Mouse (Mus musculus): ENCODE measurements around the gene Hoxd9.

The Hoxd9 gene

GRCm38 (mm10) chr2:74721882-74722281, 24.4 kb downstream of the Hoxd9 start:
- Histone ChIP-seq H3K27me3 (ENCODE audit: control insufficient read depth, insufficient read depth, low read length, poor library complexity, severe bottlenecking) (no peaks in the 10 kb centered on the region), H3K36me3 (ENCODE audit: control insufficient read depth, insufficient read depth, low read length, poor library complexity, severe bottlenecking) (no peaks in the 10 kb centered on the region)
- DNase-seq (ENCODE audit: low read depth, low spot score) = no peak

- Histone ChIP-seq H3K36me3 (ENCODE audit: control insufficient read depth, insufficient read depth, low read length, poor library complexity, severe bottlenecking) (no peaks in the 10 kb centered on the region), H3K27me3 (ENCODE audit: control insufficient read depth, insufficient read depth, low read length, poor library complexity, severe bottlenecking) (0 out of 2 replicates have a peak, but pooled peaks cover 3% of the 10 kb centered on the region)
- no peak for DNase-seq (ENCODE audit: low read depth, low spot score)
Observed at GRCm38 (mm10) chr2:74722949-74723348, 25.4 kb downstream of the Hoxd9 start.

- no peak for DNase-seq (ENCODE audit: low read depth, low spot score)
- Histone ChIP-seq H3K27me3 (ENCODE audit: control insufficient read depth, insufficient read depth, low read length, poor library complexity, severe bottlenecking) (0 out of 2 replicates have a peak, but pooled peaks cover 3% of the 10 kb centered on the region), H3K36me3 (ENCODE audit: control insufficient read depth, insufficient read depth, low read length, poor library complexity, severe bottlenecking) (no peaks in the 10 kb centered on the region)
Observed at GRCm38 (mm10) chr2:74724244-74725015, 26.9 kb downstream of the Hoxd9 start.

- H3K27me3 ChIP-seq (ENCODE audit: control insufficient read depth, insufficient read depth, low read length, poor library complexity, severe bottlenecking) = 0 out of 2 replicates have a peak, but pooled peaks cover 3% of the 10 kb centered on the region
- no peaks in the 10 kb centered on the region for H3K36me3 ChIP-seq (ENCODE audit: control insufficient read depth, insufficient read depth, low read length, poor library complexity, severe bottlenecking)
- no peak for DNase-seq (ENCODE audit: low read depth, low spot score)
Observed at GRCm38 (mm10) chr2:74725171-74725570, 27.6 kb downstream of the Hoxd9 start.

GRCm38 (mm10) chr2:74726551-74726950, 29.0 kb downstream of the Hoxd9 start, which contains the start of gene Gm28230:
Gene Gm28230 (plus strand): TSS chr2:74726728.
- DNase-seq (ENCODE audit: low read depth, low spot score) = no peak
- Histone ChIP-seq H3K27me3 (ENCODE audit: control insufficient read depth, insufficient read depth, low read length, poor library complexity, severe bottlenecking) (0 out of 2 replicates have a peak, but pooled peaks cover 5% of the 10 kb centered on the region), H3K36me3 (ENCODE audit: control insufficient read depth, insufficient read depth, low read length, poor library complexity, severe bottlenecking) (no peaks in the 10 kb centered on the region)

- Histone ChIP-seq H3K27me3 (ENCODE audit: control insufficient read depth, insufficient read depth, low read length, poor library complexity, severe bottlenecking) (0 out of 2 replicates have a peak, but pooled peaks cover 5% of the 10 kb centered on the region), H3K36me3 (ENCODE audit: control insufficient read depth, insufficient read depth, low read length, poor library complexity, severe bottlenecking) (no peaks in the 10 kb centered on the region)
- DNase-seq (ENCODE audit: low read depth, low spot score) = no peak
Observed at GRCm38 (mm10) chr2:74726973-74727639, 29.6 kb downstream of the Hoxd9 start.

- Histone ChIP-seq H3K36me3 (ENCODE audit: control insufficient read depth, insufficient read depth, low read length, poor library complexity, severe bottlenecking) (no peaks in the 10 kb centered on the region), H3K27me3 (ENCODE audit: control insufficient read depth, insufficient read depth, low read length, poor library complexity, severe bottlenecking) (0 out of 2 replicates have a peak, but pooled peaks cover 5% of the 10 kb centered on the region)
- DNase-seq (ENCODE audit: low read depth, low spot score) = no peak
Observed at GRCm38 (mm10) chr2:74727640-74728302, 30.2 kb downstream of the Hoxd9 start.

- peaks cover 5% of the 10 kb centered on the region; the same call in 1 of the 2 replicates for H3K27me3 ChIP-seq (ENCODE audit: control insufficient read depth, insufficient read depth, low read length, poor library complexity, severe bottlenecking)
- no peaks in the 10 kb centered on the region for H3K36me3 ChIP-seq (ENCODE audit: control insufficient read depth, insufficient read depth, low read length, poor library complexity, severe bottlenecking)
- no peak for DNase-seq (ENCODE audit: low read depth, low spot score)
Observed at GRCm38 (mm10) chr2:74728303-74728680, 30.8 kb downstream of the Hoxd9 start.

GRCm38 (mm10) chr2:74730331-74730730, 32.8 kb downstream of the Hoxd9 start:
- peaks cover 5% of the 10 kb centered on the region; the same call in 1 of the 2 replicates for H3K27me3 ChIP-seq (ENCODE audit: control insufficient read depth, insufficient read depth, low read length, poor library complexity, severe bottlenecking)
- DNase-seq (ENCODE audit: low read depth, low spot score) = no peak
- H3K36me3 ChIP-seq (ENCODE audit: control insufficient read depth, insufficient read depth, low read length, poor library complexity, severe bottlenecking) = no peaks in the 10 kb centered on the region

- peaks cover 5% of the 10 kb centered on the region; the same call in 1 of the 2 replicates for H3K27me3 ChIP-seq (ENCODE audit: control insufficient read depth, insufficient read depth, low read length, poor library complexity, severe bottlenecking)
- no peak for DNase-seq (ENCODE audit: low read depth, low spot score)
- no peaks in the 10 kb centered on the region for H3K36me3 ChIP-seq (ENCODE audit: control insufficient read depth, insufficient read depth, low read length, poor library complexity, severe bottlenecking)
Observed at GRCm38 (mm10) chr2:74731055-74731454, 33.5 kb downstream of the Hoxd9 start.

GRCm38 (mm10) chr2:74731799-74732512, 34.4 kb downstream of the Hoxd9 start:
- Histone ChIP-seq H3K27me3 (ENCODE audit: control insufficient read depth, insufficient read depth, low read length, poor library complexity, severe bottlenecking) (peaks cover 5% of the 10 kb centered on the region; the same call in 1 of the 2 replicates), H3K36me3 (ENCODE audit: control insufficient read depth, insufficient read depth, low read length, poor library complexity, severe bottlenecking) (no peaks in the 10 kb centered on the region)
- no peak for DNase-seq (ENCODE audit: low read depth, low spot score)

- Histone ChIP-seq H3K36me3 (ENCODE audit: control insufficient read depth, insufficient read depth, low read length, poor library complexity, severe bottlenecking) (no peaks in the 10 kb centered on the region), H3K27me3 (ENCODE audit: control insufficient read depth, insufficient read depth, low read length, poor library complexity, severe bottlenecking) (peaks cover 2% of the 10 kb centered on the region; the same call in 1 of the 2 replicates)
- no peak for DNase-seq (ENCODE audit: low read depth, low spot score)
Observed at GRCm38 (mm10) chr2:74732513-74733316, 35.2 kb downstream of the Hoxd9 start.

GRCm38 (mm10) chr2:74733317-74733661, 35.8 kb downstream of the Hoxd9 start:
- no peaks in the 10 kb centered on the region for H3K36me3 ChIP-seq (ENCODE audit: control insufficient read depth, insufficient read depth, low read length, poor library complexity, severe bottlenecking)
- peaks cover 2% of the 10 kb centered on the region; the same call in 1 of the 2 replicates for H3K27me3 ChIP-seq (ENCODE audit: control insufficient read depth, insufficient read depth, low read length, poor library complexity, severe bottlenecking)
- no peak for DNase-seq (ENCODE audit: low read depth, low spot score)

- no peaks in the 10 kb centered on the region for H3K36me3 ChIP-seq (ENCODE audit: control insufficient read depth, insufficient read depth, low read length, poor library complexity, severe bottlenecking)
- H3K27me3 ChIP-seq (ENCODE audit: control insufficient read depth, insufficient read depth, low read length, poor library complexity, severe bottlenecking) = peaks cover 2% of the 10 kb centered on the region; the same call in 1 of the 2 replicates
- DNase-seq (ENCODE audit: low read depth, low spot score) = no peak
Observed at GRCm38 (mm10) chr2:74733765-74734164, 36.2 kb downstream of the Hoxd9 start.
